25 mouse cellular contexts compared by ENCODE assay signal in genomic region chr14:120393441-120393840, GRCm38 (mm10).
"Had no signal": no experiment of that assay in that cellular context is flagged by ENCODE, and none has a peak within 500 bp of the region (broad histone marks: within the 10 kb centered on the region; RNA-seq: fewer than 3 reads in every experiment).

No protein-coding gene starts in this region.

- H3K4me2 ChIP-seq: heart, embryonic 13.5 days; hindbrain, embryonic 12.5 days; hindbrain, embryonic 14.5 days; intestine, embryonic 15.5 days; limb, embryonic 12.5 days; liver, embryonic 11.5 days; liver, embryonic 13.5 days; liver, embryonic 15.5 days had no signal

- H3K4me3 ChIP-seq: heart, embryonic 13.5 days; hindbrain, embryonic 10.5 days; hindbrain, embryonic 12.5 days; intestine, embryonic 15.5 days; layer of hippocampus, adult 2 months; left cerebral cortex, adult 2 months; limb, embryonic 10.5 days; limb, embryonic 12.5 days; liver, embryonic 13.5 days; liver, embryonic 15.5 days had no signal

- H3K9ac ChIP-seq: heart, embryonic 13.5 days; hindbrain, embryonic 12.5 days; hindbrain, embryonic 14.5 days; intestine, embryonic 15.5 days; limb, embryonic 12.5 days; liver, embryonic 13.5 days; liver, embryonic 15.5 days had no signal

- ATAC-seq: forebrain, embryonic 16.5 days; hindbrain, embryonic 16.5 days; inflammation-experienced regulatory T-cells, adult 6 months; intestine, embryonic 15.5 days; intestine, postnatal 0 days had no signal

- DNase-seq: gastrocnemius, postnatal 25 days; heart, postnatal 10 days; heart, postnatal 36 days; kidney, adult 18-20 months; kidney, adult 8-10 months; kidney, postnatal 10 days; kidney, postnatal 25 days; kidney, postnatal 4 days; liver; liver, embryonic 13.5 days had no signal

- H3K4me1 ChIP-seq: intestine, embryonic 15.5 days; liver, embryonic 15.5 days had no signal

- H3K9me3 ChIP-seq: hindbrain, embryonic 12.5 days; intestine, embryonic 15.5 days; limb, embryonic 10.5 days; liver, embryonic 13.5 days; liver, embryonic 15.5 days had no signal

- H3K27ac ChIP-seq: heart, embryonic 13.5 days; hindbrain, embryonic 10.5 days; hindbrain, embryonic 12.5 days; hindbrain, embryonic 14.5 days; intestine, embryonic 15.5 days; layer of hippocampus, adult 2 months; left cerebral cortex, adult 2 months; limb, embryonic 10.5 days; limb, embryonic 12.5 days; liver, embryonic 13.5 days; liver, embryonic 15.5 days had no signal

- H3K27me3 ChIP-seq: heart, embryonic 13.5 days; hindbrain, embryonic 12.5 days; intestine, embryonic 15.5 days; limb, embryonic 12.5 days; liver, embryonic 13.5 days; liver, embryonic 15.5 days had no signal
